Mouse (Mus musculus) liver, postnatal 0 days (tissue): Measurements from ENCODE around the gene Ccdc155. TPM values are rescaled to one million over a fixed set of nuclear protein-coding genes. Genes with fewer than 3 reads are reported as not detected.
A peak's percentile ranks its signal among the peaks of the same experiment; 100 is the strongest.

Experiments
- ATAC-seq: fragments of 200-750 bp; cut with Nextera tagmentation; 2 replicates; pipeline ENCODE4 v1.8.0; 2017; ENCODE audit warnings: mild to moderate bottlenecking, moderate library complexity
- DNase-seq: peaks from one replicate; pipeline ENCODE4 v3.0.0-alpha.2; 2016
- H3K27ac ChIP-seq: fragments of 300-500 bp; sonication (generic); 2 replicates; pipeline ENCODE4 v1.5.1; 2014; ENCODE audit warnings: antibody characterized with exemption, moderate library complexity, mild to moderate bottlenecking, low read depth
- H3K27me3 ChIP-seq: fragments of 300-500 bp; sonication (generic); 2 replicates; pipeline ENCODE4 v1.6.1; 2014; ENCODE audit warnings: low read length, control low read depth, mixed read lengths; ENCODE audit not compliant: insufficient read depth
- H3K36me3 ChIP-seq: fragments of 300-500 bp; sonication (generic); replicated peaks from 2 replicates; pipeline ENCODE4 v1.6.1; 2014; ENCODE audit warnings: mild to moderate bottlenecking, control low read depth, low read length, moderate library complexity, mixed read lengths; ENCODE audit not compliant: insufficient read depth
- H3K4me1 ChIP-seq: fragments of 300-500 bp; sonication (generic); 2 replicates; pipeline ENCODE4 v1.6.1; 2014; ENCODE audit warnings: antibody characterized with exemption, mild to moderate bottlenecking, control low read depth; ENCODE audit not compliant: insufficient read depth
- H3K4me2 ChIP-seq: fragments of 300-500 bp; sonication (generic); 2 replicates; pipeline ENCODE4 v1.6.1; 2014; ENCODE audit warnings: low read depth, mild to moderate bottlenecking, low read length, moderate library complexity, mixed read lengths
- H3K4me3 ChIP-seq: fragments of 300-500 bp; sonication (generic); 2 replicates; pipeline ENCODE4 v1.5.1; 2014; ENCODE audit warnings: low read depth, low read length
- H3K9ac ChIP-seq: fragments of 300-500 bp; sonication (generic); replicated peaks from 2 replicates; pipeline ENCODE4 v1.6.1; 2014; ENCODE audit warnings: mild to moderate bottlenecking, moderate library complexity
- H3K9me3 ChIP-seq: fragments of 300-500 bp; sonication (generic); 2 replicates; pipeline ENCODE4 v1.6.1; 2016; ENCODE audit warnings: mild to moderate bottlenecking, control low read depth, low read length, mixed read lengths
- CTCF ChIP-seq: sonication (generic); IDR thresholded peaks from 2 replicates; pipeline ENCODE4 v1.5.1; 2016; ENCODE audit warnings: antibody characterized with exemption, low read depth
- EP300 ChIP-seq: IDR thresholded peaks from 2 replicates; pipeline ENCODE4 v1.6.1; 2016; ENCODE audit warnings: antibody characterized with exemption, low read depth, mild to moderate bottlenecking
- WGBS: fragments of 180-500 bp; shearing (Covaris S2); extraction: QIAGEN DNeasy Blood & Tissue Kit; methylation state at CpG from one replicate; pipeline ENCODE4 v1.1.7; 2014; ENCODE audit not compliant: insufficient replicate concordance; 5-methylcytosine and 5-hydroxymethylcytosine counted together
- polyA plus RNA-seq: library from polyadenylated mRNA; unstranded; fragments of >200 nt; fragmentation: Nextera tagmentation; extraction: Ambion mirVana; gene quantifications from 2 replicates; pipeline ENCODE4 v1.2.1, GENCODE M21; 2015

Ccdc155 gene
- 0.06 TPM in 1 of 2 replicates, not detected in the other for polyA plus RNA-seq

DNA sequence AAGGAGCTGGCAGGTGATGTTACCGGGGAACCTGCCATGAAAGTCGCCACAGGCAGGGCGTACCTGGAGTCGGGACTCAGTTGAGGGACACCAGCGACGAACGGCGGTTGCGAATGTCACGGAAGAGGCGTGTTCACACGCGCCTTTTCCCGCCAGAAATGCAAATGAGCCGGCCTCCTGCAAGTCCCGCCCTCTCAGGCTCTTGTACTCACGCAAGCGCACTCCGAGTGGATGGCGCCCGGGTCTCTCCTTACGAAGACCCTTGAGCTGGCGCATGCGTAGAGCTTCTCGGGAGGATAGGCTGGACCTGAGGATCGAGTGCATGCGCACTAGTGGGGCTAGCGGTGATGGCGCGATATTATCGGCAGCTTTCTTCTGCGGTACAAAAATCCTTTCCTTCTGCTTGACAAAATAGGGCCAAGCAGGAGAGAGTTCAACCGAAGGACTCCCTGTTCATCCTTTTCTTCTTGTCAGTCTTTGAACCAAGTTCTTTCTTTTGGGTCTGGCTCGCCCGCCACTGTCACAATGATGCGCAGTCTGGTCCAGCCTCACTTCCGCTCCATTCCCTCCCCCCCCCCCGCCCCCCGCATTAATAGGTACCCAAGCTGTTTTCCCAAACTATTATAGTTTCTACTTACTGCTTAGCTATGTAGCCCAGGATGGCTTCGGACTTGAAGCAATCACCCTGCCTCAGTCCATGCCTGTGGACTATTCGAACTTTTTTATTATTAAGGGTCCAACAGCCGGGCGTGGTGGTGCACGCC is at the start of gene Ccdc155:
Ccdc155 (minus strand) TSS at position 513 of the 764 bp plus-strand sequence.
- peak within 1 kb of the TSS; percentile 34 for H3K4me3 ChIP-seq
- ATAC-seq (peak; percentile 87), DNase-seq (peak; percentile 85)
- no peaks in the 10 kb centered on the region for H3K27me3 ChIP-seq
- no peaks in the 10 kb centered on the region for H3K36me3 ChIP-seq
- no peak within 1 kb of the TSS for H3K9ac ChIP-seq
- peak within 1 kb of the TSS; percentile 66 for H3K4me2 ChIP-seq
- WGBS, result 7% methylated on average over 44 of the region's 44 CpGs
- TF ChIP-seq EP300 (no peak), CTCF (0 out of 2 replicates have a peak, but pooled peaks have one; percentile 3)
- H3K27ac ChIP-seq, result no peak within 1 kb of the TSS
- H3K9me3 ChIP-seq, result no peaks in the 10 kb centered on the region
- H3K4me1 ChIP-seq, result peaks cover 7% of the 10 kb centered on the region; the same call in 1 of the 2 replicates

DNA sequence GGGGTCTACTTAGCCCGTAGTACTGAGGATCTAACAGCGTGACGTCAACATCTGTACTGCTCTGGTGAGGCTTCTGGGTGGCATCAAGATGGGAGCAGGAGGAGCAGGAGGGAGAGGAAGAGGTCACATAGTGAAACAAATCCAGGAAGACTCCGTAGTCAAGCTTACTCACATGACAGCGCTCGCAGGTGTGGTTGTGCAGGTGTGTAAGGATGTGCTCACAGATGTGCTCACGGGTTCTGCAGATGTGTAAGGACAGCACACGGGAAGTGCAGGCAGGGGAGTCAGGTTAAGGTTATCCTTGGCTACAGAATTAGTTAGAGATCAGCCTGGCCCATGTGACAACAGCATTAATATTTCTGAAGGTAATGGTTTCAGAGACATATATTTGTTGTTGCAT is 49.1 kb upstream of the Ccdc155 start:
- no peak overlapping the region for H3K27ac ChIP-seq
- no peaks in the 10 kb centered on the region for H3K27me3 ChIP-seq
- ATAC-seq (no peak), DNase-seq (no peak)
- no peak overlapping the region for H3K4me2 ChIP-seq
- H3K9me3 ChIP-seq, result no peaks in the 10 kb centered on the region
- H3K4me3 ChIP-seq, result no peak overlapping the region
- H3K9ac ChIP-seq, result no peak overlapping the region
- 83% methylated on average over 8 of the region's 8 CpGs for WGBS
- no peaks in the 10 kb centered on the region for H3K36me3 ChIP-seq
- no peaks in the 10 kb centered on the region for H3K4me1 ChIP-seq
- TF ChIP-seq CTCF, result no peak
- TF ChIP-seq EP300, result no peak

DNA sequence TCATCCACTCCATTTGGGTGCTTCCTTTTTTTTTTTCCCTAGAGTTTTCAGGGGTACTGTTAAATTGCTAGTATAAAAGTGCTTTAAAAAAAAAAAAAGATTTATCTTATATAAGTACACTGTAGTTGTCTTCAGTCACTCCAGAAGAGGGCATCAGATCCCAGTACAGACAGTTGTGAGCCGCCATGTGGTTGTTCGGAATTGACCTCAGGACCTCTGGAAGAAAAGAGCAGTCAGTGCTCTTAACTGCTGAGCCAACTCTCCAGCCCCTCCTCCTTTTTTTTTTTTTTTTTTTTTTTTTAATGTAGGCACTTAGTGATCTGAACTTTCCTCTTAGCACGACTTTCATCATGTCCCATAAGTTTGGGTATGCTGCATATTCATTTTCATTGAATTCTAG is 43.0 kb upstream of the Ccdc155 start:
- DNase-seq, result no peak
- no peak for ATAC-seq
- no peak overlapping the region for H3K27ac ChIP-seq
- H3K4me3 ChIP-seq, result no peak overlapping the region
- TF ChIP-seq EP300 (no peak), CTCF (peak; percentile 19; the same call in 1 of the 2 replicates)
- 31% methylated on average over 3 of the region's 3 CpGs for WGBS
- H3K27me3 ChIP-seq, result no peaks in the 10 kb centered on the region
- H3K9me3 ChIP-seq, result no peaks in the 10 kb centered on the region
- no peaks in the 10 kb centered on the region for H3K36me3 ChIP-seq
- no peaks in the 10 kb centered on the region for H3K4me1 ChIP-seq
- H3K9ac ChIP-seq, result no peak overlapping the region
- H3K4me2 ChIP-seq, result no peak overlapping the region

DNA sequence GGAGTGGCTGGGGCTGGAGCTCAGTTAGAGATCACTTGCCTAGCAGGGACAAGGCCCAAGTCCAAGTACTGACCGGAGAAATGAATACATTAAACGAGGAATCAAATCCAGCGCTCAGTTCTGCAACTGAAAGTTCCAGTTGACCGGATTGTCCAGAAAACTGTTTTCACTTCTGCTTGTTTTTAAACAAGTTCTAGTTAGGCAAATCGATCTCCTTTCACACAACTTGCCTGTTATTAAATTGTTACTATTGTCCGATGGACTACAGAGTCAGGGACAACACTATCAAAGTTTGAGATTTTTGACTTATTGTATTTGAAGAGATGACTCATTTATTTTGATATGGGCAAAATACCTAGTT is 36.7 kb upstream of the Ccdc155 start:
- Histone ChIP-seq H3K4me3 (no peak overlapping the region), H3K9me3 (no peaks in the 10 kb centered on the region), H3K4me1 (peaks cover 12% of the 10 kb centered on the region), H3K4me2 (0 out of 2 replicates have a peak overlapping the region, but pooled peaks have one; percentile 11), H3K9ac (no peak overlapping the region), H3K27me3 (no peaks in the 10 kb centered on the region), H3K27ac (no peak overlapping the region), H3K36me3 (no peaks in the 10 kb centered on the region)
- TF ChIP-seq CTCF (no peak), EP300 (no peak)
- no peak for ATAC-seq
- 78% methylated on average over 6 of the region's 6 CpGs for WGBS
- no peak for DNase-seq

DNA sequence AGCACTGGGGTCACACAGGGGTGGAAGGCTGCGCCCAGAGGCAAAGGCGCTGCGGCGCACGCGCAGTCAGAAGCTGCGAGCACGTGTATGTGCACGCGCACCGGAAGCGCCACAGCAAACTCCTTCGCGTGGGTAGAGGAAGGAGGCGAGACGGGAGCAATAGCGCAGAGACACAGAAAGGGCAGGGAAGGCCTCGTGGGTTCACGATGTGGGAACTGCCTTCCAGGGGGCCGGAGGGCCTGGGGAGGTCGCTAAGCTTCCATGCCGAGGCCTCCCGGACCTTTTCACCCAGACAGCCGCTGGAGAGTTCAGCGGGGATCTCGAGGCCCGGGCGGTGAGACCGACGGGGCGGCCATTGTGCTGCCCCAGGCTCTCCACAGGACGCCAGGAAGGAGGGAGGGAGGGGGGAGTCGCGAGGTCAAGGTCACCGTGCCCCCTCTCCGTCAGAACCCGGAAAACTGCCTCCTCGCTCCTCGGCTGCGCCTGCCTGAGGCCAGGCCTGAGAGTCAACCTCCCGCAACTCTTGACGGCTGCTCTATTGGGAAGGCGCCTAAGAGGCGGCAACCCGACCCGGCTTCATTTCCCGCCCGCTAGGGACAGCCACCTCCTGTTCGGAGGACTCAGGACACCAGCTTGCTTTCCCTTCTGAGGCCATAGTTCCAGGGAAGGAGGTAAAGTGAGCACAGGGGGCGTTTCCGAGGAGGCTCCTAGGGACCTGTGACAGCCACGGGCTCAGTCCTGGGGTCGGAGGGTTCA is 36.1 kb upstream of the Ccdc155 start, which contains the start of gene Slc6a16:
Slc6a16 (plus strand) TSS at position 453 of the 756 bp plus-strand sequence.
- DNase-seq, result peak; percentile 30
- Histone ChIP-seq H3K4me2 (peak within 1 kb of the TSS; percentile 11; the same call in 1 of the 2 replicates), H3K36me3 (no peaks in the 10 kb centered on the region), H3K27ac (peak within 1 kb of the TSS; percentile 91; the same call in 1 of the 2 replicates), H3K9ac (no peak within 1 kb of the TSS), H3K9me3 (no peaks in the 10 kb centered on the region), H3K4me1 (peaks cover 12% of the 10 kb centered on the region), H3K4me3 (no peak within 1 kb of the TSS), H3K27me3 (no peaks in the 10 kb centered on the region)
- WGBS, result 55% methylated on average over 53 of the region's 53 CpGs
- peak; percentile 4; the same call in 1 of the 2 replicates for ATAC-seq
- no peak for TF ChIP-seq CTCF
- no peak for TF ChIP-seq EP300

DNA sequence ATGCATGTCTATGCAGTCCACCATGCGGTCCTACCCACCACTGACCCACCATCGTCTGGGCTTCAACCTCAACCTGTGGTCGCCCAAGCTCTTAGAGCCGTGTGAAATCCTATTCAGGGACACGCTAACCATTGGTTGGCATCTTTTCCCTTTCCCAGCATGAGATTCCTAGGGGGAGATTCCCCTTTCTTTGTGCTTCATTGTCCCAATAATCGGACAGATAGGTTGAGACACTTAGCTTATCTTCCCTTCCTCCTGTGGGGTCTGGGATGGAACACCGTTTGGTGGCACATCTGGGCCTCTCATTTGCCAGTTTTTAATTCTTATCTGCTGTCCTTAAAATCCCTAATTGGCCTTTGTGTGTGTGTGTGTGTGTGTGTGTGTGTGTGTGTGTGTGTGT is 35.4 kb upstream of the Ccdc155 start:
- no peak for TF ChIP-seq CTCF
- TF ChIP-seq EP300, result no peak
- Histone ChIP-seq H3K4me1 (peaks cover 14% of the 10 kb centered on the region), H3K9ac (no peak overlapping the region), H3K4me3 (no peak overlapping the region), H3K27ac (peak overlapping the region; percentile 91; the same call in 1 of the 2 replicates), H3K27me3 (no peaks in the 10 kb centered on the region), H3K4me2 (no peak overlapping the region), H3K9me3 (no peaks in the 10 kb centered on the region), H3K36me3 (no peaks in the 10 kb centered on the region)
- 78% methylated on average over 7 of the region's 7 CpGs for WGBS
- peak; percentile 9 for DNase-seq
- ATAC-seq, result no peak
